Mouse (Mus musculus): ENCODE data around the gene Them5. TPM values are rescaled to one million over a fixed set of nuclear protein-coding genes. Genes with fewer than 3 reads are reported as not detected.

Gene Them5
- polyA plus RNA-seq, 1 experiment from 2014 or later: not detected

GRCm38 (mm10) chr3:94372038-94372437 lies 30.1 kb downstream of the Them5 start:
- H3K27ac ChIP-seq: no peak overlapping the region
- no peak overlapping the region for H3K4me2 ChIP-seq
- H3K4me1 ChIP-seq (replicated peaks): peaks cover 12% of the 10 kb centered on the region
- H3K36me3 ChIP-seq: no peaks in the 10 kb centered on the region
- ATAC-seq (ENCODE audit: low read depth) (no peak), DNase-seq (no peak)
- no peak overlapping the region for H3K4me3 ChIP-seq (replicated peaks)
- no peaks in the 10 kb centered on the region for H3K9me3 ChIP-seq (replicated peaks)
- H3K9ac ChIP-seq: no peak overlapping the region
- 0 out of 2 replicates have a peak, but pooled peaks cover 5% of the 10 kb centered on the region for H3K27me3 ChIP-seq
- WGBS (ENCODE audit: insufficient replicate concordance): 0% methylated on average over 2 of the region's 3 CpGs

- no peaks in the 10 kb centered on the region for H3K36me3 ChIP-seq
- peaks cover 12% of the 10 kb centered on the region for H3K4me1 ChIP-seq (replicated peaks)
- peak within 1 kb of the TSS; percentile 9; the same call in 1 of the 2 replicates for H3K9ac ChIP-seq
- no peak for ATAC-seq (ENCODE audit: low read depth)
- H3K27ac ChIP-seq: no peak within 1 kb of the TSS
- H3K27me3 ChIP-seq: 0 out of 2 replicates have a peak, but pooled peaks cover 5% of the 10 kb centered on the region
- no peak for DNase-seq
- 19% methylated on average over 5 of the region's 5 CpGs for WGBS (ENCODE audit: insufficient replicate concordance)
- H3K4me2 ChIP-seq: peak within 1 kb of the TSS; percentile 19
- no peak within 1 kb of the TSS for H3K4me3 ChIP-seq (replicated peaks)
- no peaks in the 10 kb centered on the region for H3K9me3 ChIP-seq (replicated peaks)
These were observed 30.7 kb downstream of the Them5 start, which contains the start of gene Rorc for GRCm38 (mm10) chr3:94372641-94373040. Gene Rorc (plus strand): TSS chr3:94372794.

- 6% methylated on average over 10 of the region's 10 CpGs for WGBS (ENCODE audit: insufficient replicate concordance)
- ATAC-seq (ENCODE audit: low read depth) (no peak), DNase-seq (no peak)
- Histone ChIP-seq H3K27me3 (0 out of 2 replicates have a peak, but pooled peaks cover 5% of the 10 kb centered on the region), H3K36me3 (no peaks in the 10 kb centered on the region), H3K27ac (no peak overlapping the region), H3K9me3 (replicated peaks) (no peaks in the 10 kb centered on the region), H3K4me3 (replicated peaks) (no peak overlapping the region), H3K4me2 (peak overlapping the region; percentile 19), H3K4me1 (replicated peaks) (peaks cover 12% of the 10 kb centered on the region), H3K9ac (peak overlapping the region; percentile 9; the same call in 1 of the 2 replicates)
These were observed 31.2 kb downstream of the Them5 start for GRCm38 (mm10) chr3:94373090-94373489.

GRCm38 (mm10) chr3:94373597-94374011 lies 31.7 kb downstream of the Them5 start:
- H3K9ac ChIP-seq: no peak overlapping the region
- no peaks in the 10 kb centered on the region for H3K36me3 ChIP-seq

GRCm38 (mm10) chr3:94374636-94375035 lies 32.7 kb downstream of the Them5 start:
- no peak for ATAC-seq (ENCODE audit: low read depth)
- no peak for DNase-seq
- Histone ChIP-seq H3K36me3 (no peaks in the 10 kb centered on the region), H3K4me3 (replicated peaks) (no peak overlapping the region), H3K27ac (no peak overlapping the region), H3K4me2 (no peak overlapping the region), H3K27me3 (0 out of 2 replicates have a peak, but pooled peaks cover 5% of the 10 kb centered on the region), H3K4me1 (replicated peaks) (peaks cover 12% of the 10 kb centered on the region), H3K9me3 (replicated peaks) (no peaks in the 10 kb centered on the region), H3K9ac (no peak overlapping the region)

More at GRCm38 (mm10) chr3:94373597-94374011, 31.7 kb downstream of the Them5 start:
- DNase-seq (no peak), ATAC-seq (ENCODE audit: low read depth) (no peak)
- peak overlapping the region; percentile 19 for H3K4me2 ChIP-seq
- peaks cover 12% of the 10 kb centered on the region for H3K4me1 ChIP-seq (replicated peaks)
- H3K27ac ChIP-seq: no peak overlapping the region
- no peaks in the 10 kb centered on the region for H3K9me3 ChIP-seq (replicated peaks)
- no peak overlapping the region for H3K4me3 ChIP-seq (replicated peaks)
- WGBS (ENCODE audit: insufficient replicate concordance): 8% methylated on average over 5 of the region's 5 CpGs
- 0 out of 2 replicates have a peak, but pooled peaks cover 5% of the 10 kb centered on the region for H3K27me3 ChIP-seq

GRCm38 (mm10) chr3:94375146-94375545 lies 33.2 kb downstream of the Them5 start:
- Histone ChIP-seq H3K27ac (no peak overlapping the region), H3K36me3 (no peaks in the 10 kb centered on the region), H3K4me1 (replicated peaks) (peaks cover 12% of the 10 kb centered on the region), H3K27me3 (0 out of 2 replicates have a peak, but pooled peaks cover 5% of the 10 kb centered on the region), H3K4me2 (no peak overlapping the region), H3K9ac (no peak overlapping the region), H3K9me3 (replicated peaks) (no peaks in the 10 kb centered on the region), H3K4me3 (replicated peaks) (no peak overlapping the region)
- 36% methylated on average over 2 of the region's 2 CpGs for WGBS (ENCODE audit: insufficient replicate concordance)
- ATAC-seq (ENCODE audit: low read depth) (no peak), DNase-seq (no peak)

- no peak overlapping the region for H3K4me2 ChIP-seq
- peaks cover 12% of the 10 kb centered on the region for H3K4me1 ChIP-seq (replicated peaks)
- no peak for DNase-seq
- WGBS (ENCODE audit: insufficient replicate concordance): 27% methylated on average over 5 of the region's 5 CpGs
- no peak overlapping the region for H3K9ac ChIP-seq
- no peaks in the 10 kb centered on the region for H3K9me3 ChIP-seq (replicated peaks)
- no peak for ATAC-seq (ENCODE audit: low read depth)
- no peaks in the 10 kb centered on the region for H3K36me3 ChIP-seq
- H3K4me3 ChIP-seq (replicated peaks): no peak overlapping the region
- no peak overlapping the region for H3K27ac ChIP-seq
- 0 out of 2 replicates have a peak, but pooled peaks cover 5% of the 10 kb centered on the region for H3K27me3 ChIP-seq
These were observed 34.0 kb downstream of the Them5 start for GRCm38 (mm10) chr3:94375861-94376260.

- H3K4me3 ChIP-seq (replicated peaks): no peak overlapping the region
- 13% methylated on average over 13 of the region's 13 CpGs for WGBS (ENCODE audit: insufficient replicate concordance)
- H3K9ac ChIP-seq: no peak overlapping the region
- peaks cover 12% of the 10 kb centered on the region for H3K4me1 ChIP-seq (replicated peaks)
- ATAC-seq (ENCODE audit: low read depth): no peak
- H3K27me3 ChIP-seq: no peaks in the 10 kb centered on the region
- no peak overlapping the region for H3K27ac ChIP-seq
- no peak for DNase-seq
- no peaks in the 10 kb centered on the region for H3K36me3 ChIP-seq
- H3K4me2 ChIP-seq: no peak overlapping the region
- no peaks in the 10 kb centered on the region for H3K9me3 ChIP-seq (replicated peaks)
These were observed 35.4 kb downstream of the Them5 start for GRCm38 (mm10) chr3:94377028-94377923.

GRCm38 (mm10) chr3:94379831-94380510 lies 38.1 kb downstream of the Them5 start:
- ATAC-seq (ENCODE audit: low read depth) (no peak), DNase-seq (no peak)
- H3K4me3 ChIP-seq (replicated peaks): no peak overlapping the region
- no peak overlapping the region for H3K9ac ChIP-seq
- no peaks in the 10 kb centered on the region for H3K36me3 ChIP-seq
- no peak overlapping the region for H3K4me2 ChIP-seq
- WGBS (ENCODE audit: insufficient replicate concordance): 18% methylated on average over 9 of the region's 9 CpGs
- H3K27me3 ChIP-seq: no peaks in the 10 kb centered on the region
- no peaks in the 10 kb centered on the region for H3K9me3 ChIP-seq (replicated peaks)
- H3K4me1 ChIP-seq (replicated peaks): no peaks in the 10 kb centered on the region
- no peak overlapping the region for H3K27ac ChIP-seq

- WGBS (ENCODE audit: insufficient replicate concordance): 21% methylated on average over 5 of the region's 5 CpGs
- Histone ChIP-seq H3K4me3 (replicated peaks) (no peak overlapping the region), H3K36me3 (no peaks in the 10 kb centered on the region), H3K9me3 (replicated peaks) (no peaks in the 10 kb centered on the region), H3K27ac (no peak overlapping the region), H3K4me2 (no peak overlapping the region), H3K9ac (no peak overlapping the region), H3K4me1 (replicated peaks) (no peaks in the 10 kb centered on the region), H3K27me3 (no peaks in the 10 kb centered on the region)
- ATAC-seq (ENCODE audit: low read depth) (no peak), DNase-seq (no peak)
These were observed 40.4 kb downstream of the Them5 start for GRCm38 (mm10) chr3:94382308-94382707.

- no peaks in the 10 kb centered on the region for H3K9me3 ChIP-seq (replicated peaks)
- no peak overlapping the region for H3K4me3 ChIP-seq (replicated peaks)
- H3K4me1 ChIP-seq (replicated peaks): no peaks in the 10 kb centered on the region
- H3K36me3 ChIP-seq: no peaks in the 10 kb centered on the region
- 55% methylated on average over 3 of the region's 3 CpGs for WGBS (ENCODE audit: insufficient replicate concordance)
- no peaks in the 10 kb centered on the region for H3K27me3 ChIP-seq
- DNase-seq (no peak), ATAC-seq (ENCODE audit: low read depth) (no peak)
- no peak overlapping the region for H3K4me2 ChIP-seq
- H3K9ac ChIP-seq: no peak overlapping the region
- H3K27ac ChIP-seq: no peak overlapping the region
These were observed 41.6 kb downstream of the Them5 start for GRCm38 (mm10) chr3:94383476-94383875.
